Mouse (Mus musculus): ENCODE measurements around the gene Trip4. TPM values are rescaled to one million over a fixed set of nuclear protein-coding genes. Genes with fewer than 3 reads are reported as not detected.

Trip4 gene
- polyA plus RNA-seq, 1 experiment from 2014 or later, result 27.9 TPM

DNA sequence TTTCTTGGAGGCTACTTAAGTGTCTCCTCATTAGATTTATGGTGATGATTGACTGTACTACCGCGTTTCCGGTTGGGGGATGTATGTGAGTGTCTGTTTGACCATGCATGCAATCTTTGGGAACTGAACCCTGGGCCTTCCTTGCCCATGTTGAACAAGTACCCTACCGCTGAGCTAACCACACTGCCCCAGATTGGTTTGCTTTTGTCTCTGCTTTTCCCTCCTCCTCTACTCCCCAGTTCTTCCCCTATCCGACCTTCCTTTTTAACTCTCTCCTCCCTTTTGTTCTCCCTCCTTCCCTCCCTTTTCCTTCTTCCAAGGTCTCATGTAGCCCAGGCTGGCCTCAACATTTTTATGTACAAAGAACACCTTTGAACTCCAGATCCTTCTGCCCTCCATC is 17.5 kb downstream of the Trip4 start:
- Histone ChIP-seq H3K27me3 (replicated peaks) (no peaks in the 10 kb centered on the region), H3K4me3 (replicated peaks) (peak overlapping the region; percentile 40), H3K27ac (replicated peaks) (no peak overlapping the region), H3K4me2 (peak overlapping the region; percentile 77), H3K4me1 (peaks cover 10% of the 10 kb centered on the region), H3K9ac (replicated peaks) (no peak overlapping the region), H3K36me3 (peaks cover 2% of the 10 kb centered on the region; the same call in 1 of the 2 replicates), H3K9me3 (replicated peaks) (no peaks in the 10 kb centered on the region)
- no peak for ATAC-seq (ENCODE audit: low FRiP score)
- WGBS, result under 1% methylated on average over 5 of the region's 5 CpGs

DNA sequence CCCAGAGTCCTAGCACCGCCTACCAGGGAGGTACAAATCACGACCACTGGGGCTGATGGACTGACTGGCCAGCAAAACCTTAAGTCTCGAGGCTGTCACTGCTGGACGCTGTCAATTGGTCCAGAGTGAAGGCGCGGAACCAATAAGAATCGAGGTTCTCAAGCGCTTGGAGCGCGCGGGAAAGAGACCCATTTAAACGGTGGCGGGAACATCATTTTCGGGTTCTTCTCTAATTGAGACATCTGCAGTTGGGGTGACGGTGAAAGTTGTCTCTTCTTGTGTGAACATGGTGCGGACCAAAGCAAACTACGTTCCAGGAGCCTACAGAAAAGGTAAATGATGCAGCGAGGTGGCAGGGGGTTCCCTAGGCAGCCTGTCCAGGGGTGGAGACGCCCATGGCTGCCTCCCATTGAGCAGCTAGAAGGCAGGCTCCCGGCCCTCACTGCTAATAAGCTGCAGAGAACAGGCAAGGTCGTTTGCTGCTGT is 18.4 kb downstream of the Trip4 start, which contains the start of gene Pclaf:
Pclaf (plus strand) TSS at position 95 of the 486 bp plus-strand sequence.
- Histone ChIP-seq H3K4me1 (peaks cover 15% of the 10 kb centered on the region), H3K9me3 (replicated peaks) (no peaks in the 10 kb centered on the region), H3K27me3 (replicated peaks) (no peaks in the 10 kb centered on the region), H3K9ac (replicated peaks) (peak within 1 kb of the TSS; percentile 37; the same call in 1 of the 2 replicates), H3K36me3 (peaks cover 2% of the 10 kb centered on the region; the same call in 1 of the 2 replicates), H3K4me2 (peak within 1 kb of the TSS; percentile 77), H3K4me3 (replicated peaks) (peak within 1 kb of the TSS; percentile 40), H3K27ac (replicated peaks) (no peak within 1 kb of the TSS)
- WGBS, result under 1% methylated on average over 21 of the region's 21 CpGs
- ATAC-seq (ENCODE audit: low FRiP score), result peak; percentile 86

DNA sequence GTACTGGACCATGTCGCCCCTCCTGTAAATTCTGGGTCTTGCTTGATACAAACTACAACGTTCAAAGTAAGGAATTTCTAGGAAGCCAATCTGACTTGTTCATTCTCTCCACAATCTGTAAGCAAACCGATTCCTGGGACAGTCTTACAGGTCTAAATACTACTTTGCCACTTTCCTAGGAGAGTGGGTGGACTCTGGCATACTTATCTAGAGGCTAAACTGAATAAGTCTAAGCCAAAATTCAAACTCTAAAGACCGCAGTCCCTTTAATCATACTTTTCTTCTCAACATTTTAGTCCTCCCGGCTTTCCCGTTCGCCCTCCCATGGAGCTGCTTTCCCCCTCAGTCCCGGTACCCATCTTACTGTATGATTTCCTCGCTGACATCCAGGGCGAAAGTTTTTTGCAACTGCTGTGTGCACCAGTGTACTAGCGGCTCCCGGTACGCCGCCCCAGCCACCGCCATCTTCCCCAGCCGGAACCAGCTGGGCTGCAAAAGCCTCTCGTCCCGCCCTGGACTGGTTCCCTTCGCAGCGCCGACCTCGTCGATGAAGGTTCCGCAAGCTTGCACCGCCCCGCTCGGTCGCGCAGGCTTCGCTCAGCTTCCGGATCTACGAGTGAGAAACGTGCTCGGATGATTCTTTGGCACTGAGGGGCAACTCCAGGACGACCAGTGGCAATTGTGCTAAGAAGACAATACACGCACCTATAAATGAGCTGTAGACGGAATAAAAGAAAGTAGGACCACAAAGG is 23.9 kb downstream of the Trip4 start:
- Histone ChIP-seq H3K27me3 (replicated peaks) (no peaks in the 10 kb centered on the region), H3K4me1 (peaks cover 11% of the 10 kb centered on the region), H3K27ac (replicated peaks) (peak overlapping the region; percentile 81), H3K9ac (replicated peaks) (peak overlapping the region; percentile 52), H3K4me3 (replicated peaks) (peak overlapping the region; percentile 61), H3K9me3 (replicated peaks) (no peaks in the 10 kb centered on the region), H3K4me2 (peak overlapping the region; percentile 65), H3K36me3 (peaks cover 9% of the 10 kb centered on the region)
- ATAC-seq (ENCODE audit: low FRiP score), result peak; percentile 97
- WGBS, result under 1% methylated on average over 37 of the region's 37 CpGs

DNA sequence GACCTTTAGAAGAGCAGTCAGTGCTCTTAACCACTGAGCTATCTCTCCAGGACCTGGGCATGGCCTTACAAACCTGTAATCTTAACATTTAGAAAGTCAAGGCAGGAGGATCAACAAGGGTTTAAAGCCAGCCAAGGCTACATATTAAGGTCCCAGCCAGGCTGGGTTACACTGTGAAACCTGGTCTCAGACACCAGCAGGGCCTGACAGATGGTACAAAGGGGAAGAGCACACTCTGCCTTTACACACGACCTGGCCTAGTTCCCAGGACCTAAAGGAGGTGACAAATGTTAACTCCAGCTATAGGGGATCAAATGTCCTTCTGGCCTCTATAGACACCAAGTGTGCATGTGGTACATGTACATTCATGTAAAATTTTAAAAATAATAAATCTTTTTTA is 48.9 kb downstream of the Trip4 start:
- Histone ChIP-seq H3K36me3 (peaks cover 39% of the 10 kb centered on the region), H3K27ac (replicated peaks) (no peak overlapping the region), H3K9me3 (replicated peaks) (no peaks in the 10 kb centered on the region), H3K4me1 (no peaks in the 10 kb centered on the region), H3K9ac (replicated peaks) (no peak overlapping the region), H3K27me3 (replicated peaks) (no peaks in the 10 kb centered on the region), H3K4me2 (no peak overlapping the region), H3K4me3 (replicated peaks) (no peak overlapping the region)
- WGBS, result 63% methylated on average over 1 of the region's 1 CpGs
- ATAC-seq (ENCODE audit: low FRiP score), result no peak

DNA sequence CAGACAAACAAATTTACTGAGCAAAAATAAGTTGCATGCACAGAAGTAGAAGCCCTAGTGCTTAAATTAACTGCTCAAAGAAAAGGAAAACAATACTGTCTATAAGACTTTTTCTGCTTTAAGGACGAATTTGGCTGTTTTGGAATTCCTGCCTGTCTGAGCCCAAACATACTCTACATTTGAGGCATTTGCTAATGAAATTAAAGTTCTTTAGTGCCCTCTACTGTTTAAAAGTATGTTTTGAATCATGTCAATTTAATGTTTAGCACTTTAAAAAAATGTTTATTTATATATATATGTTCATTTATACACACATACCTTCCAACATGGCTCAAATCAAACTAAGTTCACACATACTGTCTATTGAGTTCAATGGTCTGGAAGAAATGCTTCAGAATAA is 58.4 kb downstream of the Trip4 start:
- no peak for ATAC-seq (ENCODE audit: low FRiP score)
- H3K36me3 ChIP-seq, result peaks cover 8% of the 10 kb centered on the region; the same call in 1 of the 2 replicates

DNA sequence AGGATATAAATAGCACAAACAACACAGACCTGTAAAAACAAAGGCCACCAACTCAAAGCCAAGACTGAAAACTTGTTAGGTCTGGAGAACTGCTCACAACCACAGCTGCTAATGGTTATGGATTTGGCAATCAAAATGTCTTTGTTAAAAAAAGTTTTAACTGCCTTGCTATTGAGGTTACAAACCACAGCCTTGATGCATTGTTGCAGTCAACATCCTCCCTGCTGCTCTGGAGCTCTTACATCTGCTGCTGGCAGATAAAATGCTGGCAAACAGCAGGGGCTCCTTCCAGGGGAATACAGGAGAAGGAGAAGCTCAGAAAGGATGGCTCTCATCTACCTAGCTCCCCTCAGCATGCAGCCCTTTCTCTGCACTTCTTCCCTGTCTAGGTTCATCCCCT is 60.4 kb downstream of the Trip4 start:
- Histone ChIP-seq H3K4me1 (peaks cover 30% of the 10 kb centered on the region), H3K4me3 (replicated peaks) (no peak overlapping the region), H3K9ac (replicated peaks) (no peak overlapping the region), H3K9me3 (replicated peaks) (no peaks in the 10 kb centered on the region), H3K27ac (replicated peaks) (no peak overlapping the region), H3K36me3 (peaks cover 6% of the 10 kb centered on the region; the same call in 1 of the 2 replicates), H3K4me2 (no peak overlapping the region), H3K27me3 (replicated peaks) (no peaks in the 10 kb centered on the region)
- ATAC-seq (ENCODE audit: low FRiP score), result no peak

More for the DNA sequence above, 58.4 kb downstream of the Trip4 start:
- no peak overlapping the region for H3K9ac ChIP-seq (replicated peaks)
- no peaks in the 10 kb centered on the region for H3K9me3 ChIP-seq (replicated peaks)
- H3K4me3 ChIP-seq (replicated peaks), result no peak overlapping the region
- H3K4me1 ChIP-seq, result peaks cover 17% of the 10 kb centered on the region
- no peaks in the 10 kb centered on the region for H3K27me3 ChIP-seq (replicated peaks)
- H3K27ac ChIP-seq (replicated peaks), result no peak overlapping the region
- no peak overlapping the region for H3K4me2 ChIP-seq
- 15% methylated on average over 1 of the region's 1 CpGs for WGBS

DNA sequence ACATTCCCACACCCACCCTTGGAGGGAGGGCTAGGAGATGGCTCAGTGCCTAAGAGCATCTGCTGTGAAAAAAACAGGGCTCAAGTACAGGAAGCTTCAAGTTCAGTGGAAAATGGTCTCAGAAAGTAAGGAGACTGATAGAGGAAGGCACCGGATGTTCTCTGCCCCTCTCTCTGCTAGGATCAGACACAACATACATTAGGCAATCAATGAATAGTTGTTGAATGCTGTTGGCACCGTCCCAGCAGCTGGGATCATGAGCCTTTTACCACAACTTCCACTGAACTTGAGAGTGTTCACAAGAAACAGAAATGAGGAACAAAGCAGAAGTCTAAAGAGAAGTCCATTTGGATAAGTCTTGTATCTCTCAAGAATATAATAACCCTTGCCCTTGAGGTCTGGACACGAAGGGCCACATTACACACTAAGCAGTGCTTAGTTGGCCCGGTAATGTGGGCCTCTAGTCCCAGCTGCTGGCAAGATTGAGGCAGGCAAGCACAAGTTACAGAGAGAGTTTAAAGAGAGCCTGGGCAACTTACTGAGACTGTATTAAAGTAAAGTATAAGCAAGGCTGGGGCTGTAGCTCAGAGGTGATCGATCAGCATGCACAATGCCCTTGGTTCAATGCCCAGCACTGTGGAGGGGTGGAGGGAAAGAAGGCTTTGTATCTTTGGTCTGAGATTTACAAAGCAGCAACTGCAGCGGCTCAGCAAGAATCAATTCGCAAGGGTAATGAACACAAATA is 64.0 kb downstream of the Trip4 start:
- WGBS, result 22% methylated on average over 7 of the region's 7 CpGs
- peak; percentile 72 for ATAC-seq (ENCODE audit: low FRiP score)
- peak overlapping the region; percentile 60 for H3K27ac ChIP-seq (replicated peaks)

DNA sequence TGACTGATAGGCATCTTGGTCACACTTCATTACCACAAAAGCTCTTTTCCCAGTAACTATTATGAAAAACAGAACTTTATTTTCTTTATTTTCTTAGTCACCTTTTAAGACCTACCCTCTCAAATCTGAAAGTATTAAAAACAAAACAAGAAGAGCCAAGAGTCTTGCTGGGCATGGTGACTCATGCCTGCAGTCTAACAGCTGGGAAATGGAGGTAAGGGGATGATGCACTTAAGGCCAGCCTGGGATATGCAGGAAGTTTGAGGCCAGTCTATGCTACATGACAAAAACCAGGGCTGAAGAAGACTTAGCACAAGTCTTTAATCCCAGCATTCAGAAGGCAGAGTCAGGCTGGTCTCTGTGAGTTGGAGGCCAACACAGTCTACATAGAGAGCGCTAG is 68.8 kb downstream of the Trip4 start:
- WGBS, result 100% methylated on average over 1 of the region's 1 CpGs
- H3K27ac ChIP-seq (replicated peaks), result no peak overlapping the region
- no peak overlapping the region for H3K4me3 ChIP-seq (replicated peaks)
- H3K36me3 ChIP-seq, result peaks cover 8% of the 10 kb centered on the region
- no peaks in the 10 kb centered on the region for H3K27me3 ChIP-seq (replicated peaks)
- peaks cover 11% of the 10 kb centered on the region for H3K4me1 ChIP-seq
- H3K9me3 ChIP-seq (replicated peaks), result no peaks in the 10 kb centered on the region
- ATAC-seq (ENCODE audit: low FRiP score), result no peak
- H3K4me2 ChIP-seq, result no peak overlapping the region
- H3K9ac ChIP-seq (replicated peaks), result no peak overlapping the region

More for the DNA sequence above, 64.0 kb downstream of the Trip4 start:
- Histone ChIP-seq H3K27me3 (replicated peaks) (no peaks in the 10 kb centered on the region), H3K9ac (replicated peaks) (no peak overlapping the region), H3K9me3 (replicated peaks) (no peaks in the 10 kb centered on the region), H3K36me3 (0 out of 2 replicates have a peak, but pooled peaks cover 5% of the 10 kb centered on the region), H3K4me2 (no peak overlapping the region), H3K4me3 (replicated peaks) (no peak overlapping the region), H3K4me1 (peaks cover 30% of the 10 kb centered on the region)

DNA sequence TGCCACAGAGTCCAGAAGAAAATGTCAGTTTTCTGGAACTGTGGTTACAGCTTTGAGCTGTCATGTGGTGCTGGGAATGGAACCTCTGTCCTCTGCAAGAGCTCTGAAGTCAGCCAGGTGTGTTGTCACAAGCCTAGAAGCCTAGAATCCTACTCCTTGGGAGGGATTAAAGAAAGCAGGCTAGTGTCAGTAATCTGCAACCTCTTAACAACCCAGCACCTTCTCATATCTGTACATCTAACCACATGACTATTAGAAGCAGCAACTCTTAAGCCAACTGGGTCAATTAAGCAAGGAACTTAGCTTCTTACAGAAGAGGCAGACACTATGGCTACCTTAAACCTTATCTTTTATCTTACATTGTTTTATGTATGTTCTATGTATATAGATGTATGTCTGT is 71.7 kb downstream of the Trip4 start:
- Histone ChIP-seq H3K27me3 (replicated peaks) (no peaks in the 10 kb centered on the region), H3K9ac (replicated peaks) (no peak overlapping the region), H3K36me3 (peaks cover 8% of the 10 kb centered on the region), H3K4me1 (peaks cover 3% of the 10 kb centered on the region; the same call in 1 of the 2 replicates), H3K9me3 (replicated peaks) (no peaks in the 10 kb centered on the region), H3K27ac (replicated peaks) (no peak overlapping the region), H3K4me3 (replicated peaks) (no peak overlapping the region), H3K4me2 (no peak overlapping the region)
- no peak for ATAC-seq (ENCODE audit: low FRiP score)

DNA sequence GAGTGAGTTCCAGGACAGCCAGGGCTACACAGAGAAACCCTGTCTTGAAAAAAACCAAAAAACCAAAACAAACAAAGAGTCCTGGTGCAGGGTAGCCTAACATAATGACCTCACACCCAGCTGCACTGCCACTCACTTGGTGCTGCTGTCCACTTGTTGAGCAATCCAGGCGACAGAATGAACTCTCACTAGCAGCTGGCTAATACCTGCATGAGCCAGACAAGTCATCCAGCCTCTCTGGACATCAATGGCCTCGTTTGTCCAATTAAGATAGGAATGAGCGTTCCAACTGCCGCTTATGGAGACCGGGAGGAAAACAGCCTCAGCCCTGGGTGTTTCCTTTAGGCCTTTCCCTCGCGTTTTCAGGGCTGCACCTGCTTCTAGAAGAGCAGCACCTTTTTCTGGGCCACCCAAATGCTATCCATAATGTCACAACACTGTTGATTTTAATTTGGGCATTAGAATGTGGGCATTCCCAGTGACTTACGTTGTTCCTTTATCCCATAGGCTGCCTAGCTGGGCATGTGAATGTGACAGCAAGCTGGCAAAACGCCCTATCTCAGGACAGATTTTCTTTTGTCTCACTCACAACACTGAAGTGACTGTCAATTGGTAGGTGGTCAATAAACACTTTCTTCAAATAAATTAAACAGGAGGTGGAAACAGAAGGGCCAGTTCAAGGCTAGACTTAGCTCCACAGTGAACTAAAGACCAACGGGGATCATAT is 73.8 kb downstream of the Trip4 start:
- Histone ChIP-seq H3K27me3 (replicated peaks) (no peaks in the 10 kb centered on the region), H3K27ac (replicated peaks) (no peak overlapping the region), H3K9ac (replicated peaks) (no peak overlapping the region), H3K4me2 (no peak overlapping the region), H3K4me3 (replicated peaks) (no peak overlapping the region), H3K36me3 (peaks cover 3% of the 10 kb centered on the region), H3K4me1 (peaks cover 3% of the 10 kb centered on the region; the same call in 1 of the 2 replicates), H3K9me3 (replicated peaks) (no peaks in the 10 kb centered on the region)
- ATAC-seq (ENCODE audit: low FRiP score), result no peak
- WGBS, result 41% methylated on average over 10 of the region's 10 CpGs

DNA sequence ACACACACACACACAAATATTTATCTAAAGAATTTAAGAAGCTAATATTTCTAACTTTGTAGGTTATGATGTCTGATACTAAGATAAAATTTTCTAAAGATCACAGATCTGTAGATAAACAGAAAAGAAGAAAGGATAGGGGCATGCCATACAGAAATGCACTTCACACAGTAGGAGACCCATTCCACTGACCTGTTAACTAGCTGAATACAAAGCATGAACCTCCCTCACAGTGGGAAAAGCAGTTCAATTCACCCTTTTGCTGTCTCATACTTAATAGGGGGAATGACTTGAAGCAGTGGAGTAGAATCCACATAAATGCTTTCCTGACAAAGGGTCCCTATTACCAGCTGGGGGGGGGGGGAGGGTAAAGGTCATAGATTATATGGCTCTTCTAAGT is 75.0 kb downstream of the Trip4 start:
- Histone ChIP-seq H3K9ac (replicated peaks) (no peak overlapping the region), H3K27ac (replicated peaks) (no peak overlapping the region), H3K9me3 (replicated peaks) (no peaks in the 10 kb centered on the region), H3K4me2 (no peak overlapping the region), H3K4me3 (replicated peaks) (no peak overlapping the region), H3K36me3 (peaks cover 3% of the 10 kb centered on the region), H3K4me1 (peaks cover 6% of the 10 kb centered on the region), H3K27me3 (replicated peaks) (no peaks in the 10 kb centered on the region)
- ATAC-seq (ENCODE audit: low FRiP score), result no peak

Data from neural tube, embryonic 15.5 days (tissue).